Mouse (Mus musculus): ENCODE data around the gene Gm20441. TPM values are rescaled to one million over a fixed set of nuclear protein-coding genes. Genes with fewer than 3 reads are reported as not detected.

The Gm20441 gene
- total RNA-seq, 4 experiments from 2014 or later: not detected

Other genes starting within 250 kb of the Gm20441 start
- gene Lrrc75b, start 220.6 kb downstream of the Gm20441 start, total RNA-seq (2022): 10 to 100 TPM in 3 of 4 experiments, 1 to 10 TPM in 1; 9.5 to 16.9 (median 12.0) TPM
- gene Ggt1, start 219.3 kb downstream of the Gm20441 start, total RNA-seq (2022): 1 to 10 TPM; 4.0 to 5.6 (median 4.6) TPM
- 1 to 10 TPM; 2.6 to 5.0 (median 4.3) TPM for gene Ggt5, start 191.6 kb downstream of the Gm20441 start, total RNA-seq (2022)
- gene Susd2, start 136.9 kb downstream of the Gm20441 start, total RNA-seq (2022): 1 to 10 TPM; 2.5 to 3.8 (median 3.0) TPM
- 10 to 100 TPM; 64.2 to 89.7 (median 67.1) TPM for gene Cabin1, start 16.6 kb downstream of the Gm20441 start, total RNA-seq (2022)
- 10 to 100 TPM; 39.9 to 46.0 (median 44.1) TPM for gene Ddt, start 7.5 kb downstream of the Gm20441 start, total RNA-seq (2022)
- 1 to 10 TPM; 2.0 to 7.7 (median 4.3) TPM for gene Gstt3, start 460 bp upstream of the Gm20441 start, total RNA-seq (2022)
- gene Gstt1, start 17.6 kb upstream of the Gm20441 start, total RNA-seq (2022): 10 to 100 TPM; 10.0 to 15.8 (median 12.8) TPM
- under 1 TPM in 1 of 4 experiments, not detected in 3; 0.35 TPM for gene Gstt4, start 41.6 kb upstream of the Gm20441 start, total RNA-seq (2022)
- 1 to 10 TPM; 5.1 to 6.8 (median 5.7) TPM for gene Gstt2, start 56.5 kb upstream of the Gm20441 start, total RNA-seq (2022)
- 100 to 1,000 TPM; 442 to 478 (median 462) TPM for gene Mif, start 79.3 kb upstream of the Gm20441 start, total RNA-seq (2022)
- gene Derl3, start 112.5 kb upstream of the Gm20441 start, total RNA-seq (2022): 1 to 10 TPM; 1.3 to 6.8 (median 4.4) TPM
- gene Smarcb1, start 140.7 kb upstream of the Gm20441 start, total RNA-seq (2022): 10 to 100 TPM; 80.7 to 83.2 (median 82.5) TPM
- gene Chchd10, start 152.2 kb upstream of the Gm20441 start, total RNA-seq (2022): 100 to 1,000 TPM; 299 to 345 (median 314) TPM
- gene Mmp11, start 155.5 kb upstream of the Gm20441 start, total RNA-seq (2022): 1 to 10 TPM; 1.7 to 2.6 (median 1.8) TPM
- gene Gm867, start 159.7 kb upstream of the Gm20441 start, total RNA-seq (2022): under 1 TPM in 2 of 4 experiments, not detected in 2; 0.51 to 0.70 TPM
- gene Vpreb3, start 162.1 kb upstream of the Gm20441 start, total RNA-seq (2022): not detected
- under 1 TPM in 2 of 4 experiments, not detected in 2; 0.17 to 0.20 TPM for gene Gm5134, start 173.6 kb upstream of the Gm20441 start, total RNA-seq (2022)

Data from layer of hippocampus, adult 8-10 months (tissue).